Mouse (Mus musculus): ENCODE data around the gene Nav3. TPM values are rescaled to one million over a fixed set of nuclear protein-coding genes. Genes with fewer than 3 reads are reported as not detected.

Nav3 gene
- 0.15 TPM for polyA plus RNA-seq (2017; shearing (Covaris generic))

DNA sequence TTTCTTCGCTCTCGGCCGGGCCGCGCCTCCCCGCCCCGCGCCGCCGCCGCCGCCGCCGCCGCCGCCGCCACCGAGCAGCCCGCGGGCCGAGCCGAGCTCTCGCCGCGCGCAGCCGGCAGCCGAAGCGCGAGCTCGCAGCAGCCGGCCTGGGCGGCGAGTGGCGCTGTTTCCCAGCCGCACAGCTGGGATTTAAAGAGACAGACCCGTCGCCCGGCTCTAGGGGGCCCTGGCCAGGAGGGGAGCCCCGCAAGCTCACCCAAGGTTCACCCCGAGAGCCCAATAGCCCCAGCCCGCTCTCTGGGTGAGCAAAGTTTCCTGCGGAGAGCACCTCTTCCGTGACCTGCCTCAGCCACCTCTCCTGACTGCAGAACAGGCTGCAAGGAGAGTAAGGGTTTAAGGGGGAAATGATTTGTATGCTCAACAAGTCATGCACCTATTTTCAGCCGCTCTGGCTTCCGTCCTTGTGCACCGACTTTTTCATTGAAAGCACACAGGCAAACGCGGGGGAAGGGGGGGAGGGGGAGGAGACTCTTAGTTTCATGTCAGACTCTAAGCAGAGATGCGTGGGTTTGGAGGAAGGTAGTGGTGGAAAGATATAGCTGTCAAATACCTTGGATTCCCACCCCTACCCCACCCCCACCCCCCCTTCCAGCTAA is at the start of gene Nav3:
Gene Nav3 (minus strand): TSS at position 367 of the 656 bp plus-strand sequence.

Data from effector memory CD4-positive, alpha-beta T cell, adult 5 months (primary cell).